ENCODE assay signal across 7 mouse cellular contexts in genomic region chr16:84825009-84825408, GRCm38 (mm10). TPM values are rescaled to one million over a fixed set of nuclear protein-coding genes. Genes with fewer than 3 reads are reported as not detected.
DNase-seq lines count a peak whose midpoint lies in the region; ATAC-seq lines count a peak whose summit lies in the region.

No protein-coding gene starts in this region.

- no peaks in the 10 kb centered on the region for H3K27me3 ChIP-seq in heart, embryonic 13.5 days (replicated peaks)

- H3K9me3 ChIP-seq in heart, embryonic 13.5 days: no peaks in the 10 kb centered on the region

- H3K36me3 ChIP-seq in heart, embryonic 13.5 days: peaks cover 85% of the 10 kb centered on the region

- H3K4me1 ChIP-seq in heart, embryonic 13.5 days: peaks cover 7% of the 10 kb centered on the region; the same call in 1 of the 2 replicates

- no peak overlapping the region for H3K9ac ChIP-seq in heart, embryonic 13.5 days

- no peak overlapping the region for H3K4me2 ChIP-seq in heart, embryonic 13.5 days

- H3K4me3 ChIP-seq in heart, embryonic 13.5 days: no peak overlapping the region

- peak overlapping the region; percentile 32; the same call in 1 of the 2 replicates for H3K27ac ChIP-seq in heart, embryonic 13.5 days (replicated peaks)

- DNase-seq in urinary bladder, postnatal 25 days (ENCODE audit: low spot score): peak; percentile 19
- DNase-seq in urinary bladder, adult 2 months (ENCODE audit: low spot score): no peak
- peak; percentile 72 for DNase-seq in large intestine, adult 2 months (ENCODE audit: low read depth, low spot score)
- DNase-seq in testis, postnatal 14 days (ENCODE audit: low spot score): peak; percentile 14
- DNase-seq in spleen, postnatal 14 days (ENCODE audit: low spot score in 2 of 2): no peak
- no peak for DNase-seq in cerebellum, postnatal 36 days

- WGBS in heart, embryonic 13.5 days: 67% methylated on average over 6 of the region's 6 CpGs
- WGBS in large intestine, adult 2 months: 28% methylated on average over 6 of the region's 6 CpGs

- ATAC-seq in heart, embryonic 13.5 days (ENCODE audit: extremely low read depth, insufficient number of reproducible peaks, low FRiP score, low TSS enrichment): no peak

RNA-seq across cellular contexts. Expression of gene Gabpa, which starts 9.7 kb away (rescaled TPM):
- 22.6 and 23.9 TPM in 2 replicates for polyA plus RNA-seq in urinary bladder, adult 2 months (2012; rRNA removed)
- 28.0 and 30.1 TPM in 2 replicates for polyA plus RNA-seq in heart, embryonic 13.5 days (2015; fragmentation: Nextera tagmentation; extraction: Ambion mirVana)
- polyA plus RNA-seq in large intestine, adult 2 months (2012; rRNA removed): 5.2 and 6.6 TPM in 2 replicates

RNA-seq across cellular contexts. Expression of gene Atp5j, which starts 10.4 kb away (rescaled TPM):
- 309 and 351 TPM in 2 replicates for polyA plus RNA-seq in urinary bladder, adult 2 months (2012; rRNA removed)
- polyA plus RNA-seq in heart, embryonic 13.5 days (2015; fragmentation: Nextera tagmentation; extraction: Ambion mirVana): 1,442 and 1,666 TPM in 2 replicates
- polyA plus RNA-seq in large intestine, adult 2 months (2012; rRNA removed): 155 and 198 TPM in 2 replicates

RNA-seq across cellular contexts. Expression of gene Jam2, which starts 51.1 kb away (rescaled TPM):
- polyA plus RNA-seq in urinary bladder, adult 2 months (2012; rRNA removed): 26.8 and 26.9 TPM in 2 replicates
- 4.5 and 6.4 TPM in 2 replicates for polyA plus RNA-seq in heart, embryonic 13.5 days (2015; fragmentation: Nextera tagmentation; extraction: Ambion mirVana)
- polyA plus RNA-seq in large intestine, adult 2 months (2012; rRNA removed): 3.3 and 4.9 TPM in 2 replicates

Comparison
In these comparisons a context has a peak if more than half of its experiments do, and no peak if none do; other contexts are left out.
1. DNase-seq: peak in urinary bladder, postnatal 25 days (single experiment), large intestine, adult 2 months (single experiment) and testis, postnatal 14 days (single experiment); none in urinary bladder, adult 2 months (single experiment), spleen, postnatal 14 days (0 of 2) and cerebellum, postnatal 36 days (0 of 2).